Mouse (Mus musculus): ENCODE results near the gene Tsc22d3.
A peak's percentile ranks its signal among the peaks of the same experiment; 100 is the strongest.
"Not testable (repeated sequence)": the region's sequence is repeated elsewhere in the genome, so short reads cannot be mapped to it uniquely, and the experiment has no call there.

Gene Tsc22d3

DNA sequence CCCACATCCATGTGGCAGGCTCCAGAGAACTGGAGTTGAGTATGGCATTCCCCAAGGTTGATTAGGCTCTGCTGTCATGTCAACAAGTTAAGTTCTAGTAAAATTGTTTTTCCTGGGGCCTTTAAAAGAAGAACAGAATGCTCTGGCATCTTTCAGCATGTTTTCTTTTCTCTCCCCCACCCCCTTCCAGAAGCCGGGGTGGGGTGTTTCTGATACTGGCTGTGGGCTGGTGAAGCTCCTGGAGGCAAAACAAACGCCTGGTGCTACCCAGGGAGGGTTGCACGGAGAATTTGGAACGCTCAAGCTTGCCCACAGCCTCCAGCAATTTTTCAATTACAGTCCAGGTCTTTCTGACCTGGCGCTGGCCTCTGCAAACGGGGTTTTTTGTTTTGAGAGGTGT lies 73.2 kb downstream of the Tsc22d3 start:
- DNase-seq, result no peak

DNA sequence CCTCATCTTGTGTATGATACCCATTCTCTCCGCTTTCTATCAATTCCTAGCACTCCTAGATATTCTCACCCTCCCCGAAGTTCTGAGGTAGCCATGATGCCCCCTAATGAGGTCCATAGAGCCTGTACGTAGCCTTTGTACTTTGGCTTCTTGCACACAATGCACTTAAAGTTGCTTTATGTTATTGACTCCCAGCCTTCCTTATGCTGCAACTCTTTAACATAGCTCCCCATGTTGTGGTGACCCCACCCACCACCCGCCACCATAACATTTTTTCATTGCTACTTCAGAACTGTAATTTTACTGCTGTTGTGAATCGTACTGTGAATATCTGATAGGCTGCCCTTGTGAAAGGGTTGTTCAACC lies 74.2 kb downstream of the Tsc22d3 start:
- no peak for DNase-seq

DNA sequence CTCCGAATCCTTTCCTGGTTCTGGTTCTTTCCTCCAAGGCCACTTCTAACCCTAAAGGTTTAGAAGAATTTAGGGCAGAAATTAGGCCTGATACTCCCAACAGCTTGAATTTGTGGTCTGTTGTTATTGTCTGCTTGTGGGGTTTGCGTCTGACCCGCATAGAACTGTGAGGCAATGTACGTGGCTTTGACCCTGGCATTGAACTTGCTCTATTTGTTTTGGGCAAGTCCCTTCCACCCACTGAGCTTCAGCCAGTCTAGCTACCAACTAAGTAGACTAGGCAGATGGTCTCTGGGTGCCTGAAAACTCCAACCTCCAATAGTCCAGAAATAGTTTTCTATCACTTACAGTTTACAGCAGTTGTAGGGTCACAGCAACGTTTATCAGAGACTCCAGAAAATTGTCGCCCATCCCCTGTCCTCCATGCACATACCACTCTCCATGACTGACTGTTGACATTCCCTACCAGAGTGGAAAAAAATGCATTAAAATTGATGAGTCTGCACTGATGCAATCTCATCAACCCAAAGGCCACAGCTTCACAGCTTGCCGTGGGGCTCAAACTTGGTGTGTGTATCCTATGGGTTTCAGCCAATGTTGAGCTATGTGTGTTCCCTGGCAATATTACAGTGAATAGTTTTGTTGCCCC lies 74.7 kb downstream of the Tsc22d3 start:
- no peak for DNase-seq

DNA sequence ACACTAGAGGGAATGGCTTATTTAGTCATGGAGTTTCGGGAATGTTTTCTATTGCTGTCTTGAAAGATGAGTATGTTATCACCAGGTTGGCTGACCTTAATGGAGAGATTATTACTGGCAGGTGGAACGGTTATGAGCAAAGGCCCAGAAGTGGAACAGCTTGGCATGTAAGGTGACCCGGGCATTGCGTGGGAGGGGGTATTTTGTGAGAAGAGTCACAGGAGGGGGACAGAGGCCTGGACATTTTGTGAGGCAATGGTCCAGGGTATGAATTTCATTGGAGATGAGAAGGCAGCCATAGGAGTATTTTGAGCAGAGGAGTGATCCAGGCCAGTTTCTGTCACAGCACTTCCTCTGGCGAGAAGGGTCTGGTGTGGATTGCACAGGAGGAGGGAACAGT lies 76.2 kb downstream of the Tsc22d3 start:
- DNase-seq, result no peak

- DNase-seq, result peak in 1 of 2 experiments; percentile 41
These were observed 78.2 kb downstream of the Tsc22d3 start for GRCm38 (mm10) chrX:140522071-140522765.

DNA sequence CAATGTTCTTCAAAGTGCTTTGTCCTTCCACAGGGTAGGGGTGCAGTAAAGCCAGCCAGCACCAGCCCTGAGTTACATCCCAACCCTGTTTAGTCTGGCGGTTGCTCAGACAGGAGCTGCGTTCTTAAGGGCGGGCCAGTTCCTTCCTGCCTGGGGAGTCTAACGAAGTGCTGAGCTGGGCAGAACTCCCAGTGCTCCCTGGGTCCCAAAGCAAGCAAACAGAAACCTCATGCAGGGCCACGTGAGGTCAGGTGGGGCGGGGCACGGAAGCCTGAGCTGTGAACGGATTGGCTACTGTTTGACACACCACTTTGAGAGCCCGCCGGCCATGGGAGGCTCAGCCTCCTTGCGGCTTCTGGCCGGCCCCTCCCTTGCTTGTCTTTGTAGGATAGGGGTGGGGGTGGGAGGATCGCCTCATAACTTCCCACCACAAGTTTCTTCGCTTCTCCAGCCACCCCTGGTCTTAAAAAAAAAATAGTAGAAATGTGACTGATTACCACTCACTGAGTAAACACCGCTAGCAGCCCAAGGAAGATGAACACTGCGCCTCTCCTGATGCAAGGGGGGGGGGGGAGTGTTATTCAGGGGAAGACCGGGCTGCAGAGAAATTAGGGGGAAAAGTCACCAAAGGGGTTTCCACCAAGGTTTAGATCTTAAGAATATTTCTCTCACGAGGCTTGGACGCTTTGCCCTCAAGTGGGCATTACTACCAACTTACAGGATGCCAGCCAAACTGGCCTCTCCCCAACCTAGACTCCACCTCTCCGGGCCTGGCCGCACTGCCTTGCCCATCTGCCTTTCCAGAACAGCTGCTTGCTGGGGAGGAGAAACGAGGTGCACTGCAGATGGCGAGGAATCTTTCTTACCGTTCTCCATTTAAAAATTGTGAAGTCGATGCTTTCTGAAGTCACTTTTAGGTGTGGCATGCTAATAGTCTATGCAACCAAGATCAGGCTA lies 80.0 kb downstream of the Tsc22d3 start:
- DNase-seq, result peak; percentile 72 to 78

DNA sequence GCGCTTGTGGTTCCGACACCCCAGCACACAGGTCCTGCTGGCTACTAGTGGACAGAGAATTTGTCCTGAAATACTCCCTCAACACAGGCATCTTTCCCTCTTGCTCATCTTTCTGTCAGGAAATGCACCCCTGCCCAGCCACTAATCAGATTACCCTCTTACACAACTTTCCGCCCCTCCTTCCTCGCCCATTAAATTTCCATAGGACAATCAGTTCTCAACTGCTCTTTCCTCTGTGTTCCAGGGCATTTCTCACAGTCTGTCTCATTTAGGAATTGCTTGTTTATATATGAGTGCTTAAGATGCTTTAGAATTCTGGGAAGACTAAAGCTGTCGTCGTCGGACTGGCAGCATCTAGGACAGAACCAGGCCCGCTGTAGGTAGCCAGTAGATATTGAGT lies 82.1 kb downstream of the Tsc22d3 start:
- DNase-seq, result no peak

DNA sequence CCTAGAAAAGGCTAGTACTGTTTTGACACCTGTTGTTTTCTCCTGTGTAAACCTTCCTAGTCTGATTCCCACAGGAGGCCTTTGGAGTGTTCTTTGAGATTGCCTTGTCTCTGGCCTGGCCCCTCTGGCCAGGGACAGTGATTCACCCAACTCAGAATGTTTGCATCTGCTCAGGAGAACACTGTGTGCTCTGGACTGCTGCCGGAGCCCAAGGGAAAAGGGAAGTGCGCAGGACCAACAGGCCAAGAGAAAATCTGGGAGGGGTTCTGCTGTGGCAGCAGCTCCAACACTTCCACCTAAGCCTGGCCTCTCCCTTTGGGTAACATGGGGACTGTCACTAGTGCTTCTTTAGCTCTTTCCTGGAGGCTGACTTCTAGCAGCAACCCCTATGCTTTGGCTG lies 87.1 kb downstream of the Tsc22d3 start:
- no peak for DNase-seq

GRCm38 (mm10) chrX:140511687-140512651 lies 88.5 kb downstream of the Tsc22d3 start:
- DNase-seq, result peak in 1 of 2 experiments; percentile 9

DNA sequence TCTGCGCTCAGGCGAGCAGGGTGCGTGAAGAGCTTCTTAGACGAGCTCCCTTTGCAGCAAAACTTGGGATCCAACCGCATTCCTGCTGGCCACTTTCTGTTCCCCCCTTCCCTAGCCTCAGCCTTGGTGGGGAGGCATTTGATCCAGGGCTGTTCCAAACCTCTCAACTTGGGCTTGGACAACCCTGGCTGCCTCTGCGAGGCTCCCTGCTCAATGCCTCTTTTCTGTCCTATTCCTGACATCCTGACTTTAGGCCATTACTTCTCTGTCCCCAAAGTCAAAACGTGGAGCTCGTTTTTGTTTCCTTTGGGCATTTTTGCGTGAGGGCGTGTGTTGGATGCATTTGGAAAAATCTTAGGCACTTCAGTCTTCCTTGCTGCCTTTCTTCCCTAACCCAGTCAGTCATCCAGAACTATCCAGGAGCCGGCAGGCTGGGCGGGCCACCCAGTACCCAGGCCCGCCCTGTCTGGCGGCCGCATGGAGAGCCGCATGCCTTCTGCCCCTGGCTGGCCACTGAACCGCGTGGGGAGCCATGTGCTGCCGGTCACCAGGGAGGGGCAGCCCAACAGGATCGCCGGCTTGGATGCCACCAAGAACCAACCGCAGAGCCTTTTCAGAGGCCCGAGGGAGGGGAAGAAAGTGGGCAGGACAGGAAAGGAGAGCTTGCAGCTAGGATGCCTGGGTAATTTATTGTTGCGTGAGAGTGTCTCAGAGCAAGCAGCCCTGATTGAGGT lies 89.6 kb downstream of the Tsc22d3 start:
- peak; percentile 30 to 56 for DNase-seq

DNA sequence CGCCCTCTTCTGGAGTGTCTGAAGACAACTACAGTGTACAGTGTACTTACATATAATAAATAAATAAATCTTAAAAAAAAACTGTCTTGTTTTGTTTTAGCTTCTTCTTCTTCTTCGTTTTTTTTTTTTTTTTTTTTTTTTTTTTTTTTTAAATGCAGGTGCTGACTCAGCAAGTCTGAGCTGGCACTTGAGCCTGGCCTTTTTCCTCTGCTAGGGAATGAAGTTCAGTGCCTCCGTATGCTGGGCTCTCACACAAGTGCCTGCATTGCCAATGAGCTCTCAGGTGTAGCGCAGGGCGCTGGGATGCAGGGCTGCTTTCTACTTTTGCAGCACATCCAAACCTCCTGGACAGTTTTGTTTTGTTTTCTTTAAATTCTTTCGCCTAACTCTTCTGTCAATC lies 90.6 kb downstream of the Tsc22d3 start:
- no peak for DNase-seq

GRCm38 (mm10) chrX:140508791-140509190 lies 91.7 kb downstream of the Tsc22d3 start:
- not testable (repeated sequence) for DNase-seq

- no peak for DNase-seq
These were observed 93.1 kb downstream of the Tsc22d3 start for GRCm38 (mm10) chrX:140507377-140507776.

GRCm38 (mm10) chrX:140506436-140507180 lies 93.9 kb downstream of the Tsc22d3 start:
- no peak for DNase-seq

DNA sequence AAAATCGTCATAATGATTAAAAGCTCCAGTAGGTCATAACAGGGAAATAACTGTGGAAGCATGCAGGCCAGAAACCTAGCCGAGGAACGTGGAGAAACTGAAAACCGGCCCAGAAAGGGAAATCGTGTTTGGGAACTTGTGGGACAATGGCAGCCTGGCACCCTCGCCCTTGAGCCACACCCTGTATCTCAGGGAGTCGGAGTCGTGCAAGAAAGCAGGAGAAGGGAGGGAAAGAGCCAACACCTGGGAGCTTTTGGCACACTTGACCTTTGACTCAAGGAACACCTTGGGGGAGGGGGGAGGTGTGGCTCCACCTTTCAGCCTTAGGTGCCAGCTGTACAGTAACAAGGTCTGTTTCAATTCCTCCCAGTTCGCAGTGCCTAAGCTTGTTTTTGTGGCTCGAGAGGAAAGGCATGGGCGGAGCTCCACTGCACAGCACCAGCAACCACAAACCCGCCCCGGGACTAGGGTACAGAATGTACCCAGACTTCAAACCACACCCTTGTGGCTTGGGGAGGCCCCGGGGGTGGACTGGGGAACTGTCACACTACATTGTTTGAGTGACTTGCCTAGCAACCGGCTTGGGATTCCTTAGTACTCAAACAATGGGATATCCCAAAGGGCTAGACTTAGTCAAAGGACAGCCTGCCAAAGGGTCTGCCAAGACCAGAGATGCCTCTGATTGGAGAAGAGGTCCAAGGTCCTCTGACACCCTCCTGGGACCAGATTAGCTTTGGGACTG lies 94.8 kb downstream of the Tsc22d3 start:
- DNase-seq, result peak in 1 of 2 experiments; percentile 14

DNA sequence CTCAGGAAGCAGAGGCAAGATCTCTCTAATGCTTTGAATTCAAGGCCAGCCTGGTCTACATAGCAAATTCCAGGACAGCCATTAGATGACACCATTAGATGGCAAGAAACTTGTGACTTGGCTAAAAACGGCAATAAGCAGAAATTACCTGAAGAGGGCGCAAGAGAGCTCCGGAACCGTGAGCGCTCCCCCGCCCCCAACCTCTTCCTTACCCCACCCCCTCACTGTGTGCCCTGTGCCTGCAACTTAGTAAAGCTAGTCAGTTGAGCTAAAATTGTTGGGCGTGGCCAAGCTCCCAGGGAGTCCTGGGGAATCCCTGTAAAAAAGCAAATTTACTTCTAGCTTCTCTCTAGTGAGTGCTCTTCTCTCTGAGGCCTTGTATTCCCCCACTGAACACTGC lies 96.6 kb downstream of the Tsc22d3 start:
- peak; percentile 63 to 72 for DNase-seq

DNA sequence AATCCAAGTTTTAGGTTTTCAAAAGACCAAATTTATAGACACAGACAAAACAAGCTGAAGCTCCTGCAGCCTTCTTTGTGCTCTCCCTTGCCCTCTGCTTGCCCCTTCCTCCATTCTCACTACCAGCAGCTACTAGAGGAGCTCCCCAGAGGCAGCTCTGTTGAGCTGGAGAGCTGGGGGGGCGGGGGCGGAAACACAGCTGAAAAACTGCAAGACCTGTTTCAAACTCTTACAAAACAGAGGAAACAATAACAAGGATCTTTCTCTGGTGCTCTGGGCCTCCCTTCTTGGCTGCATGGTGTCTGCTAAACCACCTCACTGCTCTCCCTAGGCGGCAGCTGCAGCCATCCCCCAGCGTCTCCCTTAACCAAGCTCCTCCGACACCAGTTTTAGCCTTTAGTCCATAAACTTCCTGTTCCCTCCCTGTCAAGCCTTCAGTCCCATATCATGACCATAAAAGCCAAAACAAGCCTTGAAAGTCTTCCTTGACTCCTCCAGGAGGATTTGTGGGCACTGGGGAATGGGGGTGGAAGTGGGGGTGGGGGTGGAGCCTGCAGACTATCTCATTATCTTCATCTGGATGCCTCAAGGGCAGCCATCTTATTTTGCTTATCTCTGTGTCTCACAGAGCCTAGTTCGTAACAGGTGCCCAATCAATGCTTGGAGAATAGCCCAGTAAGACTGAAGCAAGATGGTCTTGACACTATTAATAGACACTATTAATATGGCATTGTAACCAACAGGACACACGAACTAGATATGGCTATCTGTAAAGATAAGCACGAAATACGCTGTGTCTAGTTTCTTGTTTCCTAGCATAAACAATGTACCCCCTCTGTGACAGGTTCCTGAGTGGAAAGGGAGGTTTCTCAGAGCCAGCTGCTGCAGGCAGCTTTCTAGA lies 98.8 kb downstream of the Tsc22d3 start:
- DNase-seq, result no peak

- no peak for DNase-seq
These were observed 100.2 kb downstream of the Tsc22d3 start for GRCm38 (mm10) chrX:140500306-140500705.

GRCm38 (mm10) chrX:140498431-140498830 lies 102.0 kb downstream of the Tsc22d3 start:
- not testable (repeated sequence) for DNase-seq

All from cerebellum, postnatal 10 days (tissue).